Mouse (Mus musculus): Measurements from ENCODE around the gene Thsd7a.
A peak's percentile ranks its signal among the peaks of the same experiment; 100 is the strongest.

Gene Thsd7a

DNA sequence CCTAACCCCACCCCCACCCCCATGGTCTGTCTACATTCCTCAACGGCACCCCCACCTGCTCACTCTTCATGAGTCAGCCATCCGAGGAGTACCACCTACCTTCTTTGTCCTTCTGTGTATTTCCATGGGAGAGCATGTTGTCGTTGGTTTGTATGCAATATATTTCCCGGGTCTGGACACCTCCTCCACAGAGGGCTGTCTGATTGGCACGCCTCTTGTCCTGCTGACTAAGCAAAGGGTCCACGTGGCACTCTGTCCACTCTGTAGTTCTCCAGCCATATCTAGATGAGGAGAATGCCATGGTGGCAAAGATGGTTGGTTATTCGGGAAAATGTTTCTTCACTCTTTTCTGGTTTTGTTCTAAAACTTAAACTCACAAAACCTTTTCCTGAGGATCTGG, 248.3 kb downstream of the Thsd7a start:
- no peak for DNase-seq (ENCODE audit: low spot score)

DNA sequence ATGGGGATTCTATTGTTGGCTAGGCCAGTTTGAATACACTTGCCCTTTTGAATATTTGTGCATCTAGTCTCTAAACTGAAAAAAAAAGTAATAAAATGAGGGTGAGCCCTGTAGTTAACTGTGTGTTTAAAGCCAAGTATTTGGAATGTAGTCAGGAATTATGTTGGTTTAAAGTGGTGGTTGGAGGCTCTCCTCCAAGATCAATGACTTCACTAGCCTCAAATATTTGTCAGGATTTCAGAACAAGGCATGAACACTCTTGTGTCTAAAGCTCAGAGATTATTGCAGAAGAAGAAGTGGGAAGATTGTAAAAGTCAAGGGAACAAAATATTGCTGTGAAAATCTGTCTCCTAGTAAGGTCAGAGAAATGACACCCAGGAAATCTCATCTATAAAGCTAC, 249.3 kb downstream of the Thsd7a start:
- DNase-seq (ENCODE audit: low spot score): no peak

DNA sequence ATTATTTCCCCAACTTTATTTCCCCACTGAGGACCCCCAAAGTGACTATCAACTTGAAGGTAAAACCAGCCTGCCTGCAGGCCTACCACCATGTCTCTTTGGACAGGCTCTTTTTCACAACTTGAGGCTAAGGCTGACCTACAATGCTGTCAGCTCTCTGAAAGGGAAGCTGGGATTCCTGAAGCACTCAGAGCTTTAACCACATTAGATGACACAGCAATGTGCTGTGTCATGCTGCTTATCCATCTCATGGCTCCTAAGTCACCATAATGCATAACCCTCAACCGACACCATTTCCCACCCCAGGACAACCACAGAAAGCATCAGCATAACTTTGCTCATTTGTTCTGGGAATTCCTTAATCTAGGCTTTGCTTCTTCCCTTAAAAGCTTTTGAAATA, 255.6 kb downstream of the Thsd7a start:
- no peak for DNase-seq (ENCODE audit: low spot score)

DNA sequence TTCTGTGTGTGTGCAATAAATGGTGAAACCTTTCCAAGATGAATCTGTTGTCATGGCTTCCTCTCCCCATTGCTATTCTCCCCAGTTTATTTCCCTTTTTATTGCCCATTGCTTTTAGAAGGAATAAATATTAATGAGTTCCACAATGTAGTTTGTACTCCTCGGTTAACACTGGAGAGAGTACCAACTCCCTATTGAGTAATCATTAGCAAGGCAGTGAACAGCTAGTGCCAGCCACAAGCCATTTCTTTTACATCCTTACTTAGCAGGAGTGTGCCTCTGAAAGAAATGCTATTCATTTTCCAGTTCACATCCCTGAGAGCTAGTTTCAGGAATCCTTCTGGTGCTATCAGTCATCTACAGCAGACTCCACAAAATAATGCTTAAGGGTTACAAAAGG, 260.3 kb downstream of the Thsd7a start:
- no peak for DNase-seq (ENCODE audit: low spot score)

DNA sequence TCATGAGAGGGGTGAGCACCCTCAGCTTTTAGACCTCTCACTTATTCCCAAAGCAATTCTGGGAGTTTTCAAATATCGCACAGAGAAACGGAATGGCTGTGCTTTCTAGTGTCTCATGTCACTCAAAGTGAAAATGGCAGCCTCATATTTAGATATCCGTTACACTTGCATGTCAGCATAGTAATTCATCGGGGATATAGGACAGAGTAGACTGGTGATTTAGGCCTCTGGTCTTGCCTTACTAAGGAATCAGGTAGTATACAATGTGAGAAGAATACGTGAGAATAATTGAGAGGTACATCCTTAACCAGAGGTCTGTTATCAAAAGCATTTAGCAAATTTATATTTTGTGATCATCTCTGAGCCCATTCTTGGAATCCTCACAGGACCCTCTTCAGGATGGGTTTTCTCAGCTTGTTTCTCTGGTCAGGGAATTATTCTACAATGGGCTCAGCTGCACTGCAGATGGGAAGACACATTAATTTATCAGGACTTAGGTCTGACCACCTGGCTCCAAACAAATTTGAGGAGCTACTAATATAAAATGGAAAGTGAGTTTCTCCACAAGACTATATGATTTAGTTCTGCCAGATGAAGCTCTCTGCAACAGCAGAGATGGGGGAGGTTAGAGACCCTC, 267.6 kb downstream of the Thsd7a start:
- no peak for DNase-seq (ENCODE audit: low spot score)

DNA sequence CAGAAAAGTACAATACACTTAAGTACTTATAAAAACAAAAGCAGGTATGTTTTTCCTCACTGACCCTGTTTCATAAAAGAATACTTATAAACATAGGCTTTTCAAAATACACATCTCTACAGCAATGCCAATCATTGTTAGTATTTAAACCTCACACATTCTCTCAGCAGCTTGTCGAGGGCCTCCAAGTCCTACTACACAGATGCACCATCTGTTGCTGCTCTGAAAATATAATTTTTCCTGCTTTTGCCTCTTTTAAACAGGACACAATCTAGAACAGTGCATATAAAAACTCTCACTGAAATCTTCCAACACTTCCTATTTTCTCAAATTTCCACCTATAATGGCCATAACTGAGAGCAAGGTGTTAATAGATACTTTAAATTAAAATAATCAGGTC, 270.9 kb downstream of the Thsd7a start:
- DNase-seq (ENCODE audit: low spot score): no peak

DNA sequence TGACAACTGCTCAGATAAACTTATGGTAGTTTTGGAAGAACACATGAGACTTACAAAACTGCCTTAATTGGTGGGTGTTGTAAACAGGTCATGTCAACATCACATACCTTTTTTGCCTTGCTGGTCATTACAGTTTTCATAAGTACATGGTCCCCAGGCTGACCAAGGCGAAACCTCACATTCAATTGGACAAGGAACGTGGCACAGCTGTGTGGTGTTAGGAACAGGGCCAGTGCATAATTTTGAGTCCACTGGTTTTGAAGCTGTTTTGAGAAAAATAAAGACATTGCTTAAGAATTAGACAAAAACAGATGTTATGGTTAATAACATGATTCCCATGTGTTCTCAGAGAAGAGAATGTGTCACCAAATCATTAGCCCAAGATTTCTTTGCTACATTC, 278.3 kb downstream of the Thsd7a start:
- no peak for DNase-seq (ENCODE audit: low spot score)

DNA sequence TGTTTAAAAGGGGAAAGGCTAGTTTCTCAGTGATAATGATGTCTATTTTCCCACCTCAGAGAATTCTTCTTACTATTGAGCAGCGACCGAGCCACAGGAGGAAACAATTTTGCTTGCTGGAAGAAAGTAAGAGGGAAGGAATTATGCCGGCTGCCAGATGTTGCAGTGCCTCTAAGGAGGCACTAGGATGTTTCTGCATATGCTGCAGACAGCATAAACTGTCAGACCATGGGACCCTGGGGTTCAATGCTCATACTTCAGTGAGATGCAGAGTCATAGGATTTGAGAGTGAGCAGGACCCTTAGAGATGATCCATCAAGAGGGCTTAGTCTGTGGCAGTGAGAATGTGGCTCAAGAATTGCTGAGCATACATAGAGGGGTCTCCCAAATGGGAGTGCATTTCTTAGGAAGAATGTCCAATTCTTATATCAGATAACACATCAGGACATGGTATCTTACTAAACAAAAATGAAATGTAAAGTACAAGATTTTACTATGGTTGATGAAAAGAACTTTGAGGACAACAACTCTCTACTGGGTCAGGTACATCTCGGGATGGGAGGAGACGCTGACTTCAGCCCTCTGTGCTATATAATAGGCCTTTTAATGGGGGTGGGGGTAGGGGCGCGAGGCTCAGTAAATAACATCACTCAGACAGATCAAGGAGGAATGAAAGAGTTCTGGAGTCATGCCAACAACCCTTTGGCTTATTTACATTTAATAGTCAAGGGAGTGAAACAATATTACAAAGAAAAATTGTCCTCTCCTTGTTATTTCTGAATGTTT, 281.7 kb downstream of the Thsd7a start:
- no peak for DNase-seq (ENCODE audit: low spot score)

DNA sequence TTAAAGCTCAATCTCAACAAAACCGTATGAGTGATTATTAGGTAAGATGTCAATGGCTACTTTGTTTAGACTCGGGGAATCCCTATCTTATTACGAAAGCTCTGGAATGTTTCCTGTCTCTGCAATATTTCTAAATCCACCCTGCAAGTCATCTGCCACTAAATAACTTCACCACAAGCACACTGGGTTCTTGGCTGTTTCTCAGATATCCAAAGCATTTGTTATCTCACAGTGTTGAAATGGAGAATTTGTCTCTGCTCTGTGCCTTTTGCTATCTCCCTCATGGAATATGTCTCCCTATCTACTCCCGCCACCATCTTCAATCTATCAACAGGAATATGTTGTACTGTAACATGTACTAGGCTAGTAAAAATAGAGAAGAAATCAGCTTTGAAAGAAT, 290.4 kb downstream of the Thsd7a start:
- DNase-seq (ENCODE audit: low spot score): no peak

DNA sequence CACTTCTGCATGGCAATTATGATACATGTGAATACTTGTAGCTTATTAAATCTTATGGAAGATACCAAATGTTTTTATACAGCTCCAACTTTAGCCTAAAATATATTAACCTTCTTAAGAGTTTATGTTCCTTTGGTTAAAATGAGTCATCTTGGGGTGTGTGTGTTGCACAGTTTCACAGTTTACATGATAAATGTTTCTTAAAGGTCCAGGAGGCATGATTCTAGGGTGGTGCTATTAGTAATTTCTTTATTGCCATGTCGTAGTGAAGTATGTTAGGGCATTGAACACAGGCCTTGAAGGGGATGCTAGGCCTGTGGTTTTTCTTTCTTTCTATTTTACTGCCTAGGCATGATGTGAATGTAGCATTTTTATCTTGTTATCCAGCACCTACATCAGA, 291.8 kb downstream of the Thsd7a start:
- no peak for DNase-seq (ENCODE audit: low spot score)

DNA sequence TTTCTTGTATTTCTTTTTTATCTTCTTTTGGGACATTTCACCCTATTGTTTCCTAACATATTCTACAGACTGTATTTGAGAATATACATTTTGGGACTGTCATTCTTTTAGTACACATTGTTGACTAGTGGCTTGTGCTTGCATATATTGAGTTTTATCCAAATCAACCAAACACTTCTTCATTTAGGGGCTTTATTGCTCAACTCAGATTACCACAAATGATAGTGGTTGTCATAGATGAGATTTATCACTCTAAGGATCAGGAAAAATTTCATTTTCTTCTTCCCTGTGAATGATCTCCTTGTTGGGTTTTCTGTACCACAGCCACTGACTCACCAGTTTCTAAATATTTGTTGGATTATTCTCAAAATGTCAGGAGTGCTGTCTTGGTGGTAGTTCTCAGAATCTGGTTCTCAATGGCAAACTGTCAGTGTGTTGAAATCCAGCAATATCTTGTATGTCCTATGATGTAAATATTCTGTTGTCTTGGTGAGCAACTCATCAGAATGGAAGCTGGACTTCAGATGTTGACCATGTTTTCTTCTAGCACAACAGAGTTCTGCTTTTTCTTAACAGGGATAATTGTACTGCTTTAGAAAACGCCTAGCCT, 294.2 kb downstream of the Thsd7a start:
- no peak for DNase-seq (ENCODE audit: low spot score)

DNA sequence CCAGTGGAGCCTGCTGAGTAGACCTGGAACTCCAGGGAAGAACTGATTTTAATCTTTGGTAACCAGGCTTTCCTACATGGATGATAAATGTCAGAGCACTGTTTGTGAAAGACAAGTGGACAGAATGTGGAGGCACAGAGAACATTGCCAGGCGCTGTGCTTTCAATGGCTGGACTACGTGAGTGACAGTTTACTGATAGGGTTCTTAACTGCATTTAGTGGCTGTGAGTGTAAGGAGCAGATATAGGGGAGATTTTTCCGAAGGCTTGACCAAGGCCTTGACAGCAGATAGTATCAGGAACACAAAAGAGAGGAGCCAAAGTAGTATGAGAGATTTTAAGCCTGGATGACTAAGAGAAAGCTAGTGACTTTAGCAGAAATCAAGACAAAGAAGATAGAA, 295.1 kb downstream of the Thsd7a start:
- no peak for DNase-seq (ENCODE audit: low spot score)

DNA sequence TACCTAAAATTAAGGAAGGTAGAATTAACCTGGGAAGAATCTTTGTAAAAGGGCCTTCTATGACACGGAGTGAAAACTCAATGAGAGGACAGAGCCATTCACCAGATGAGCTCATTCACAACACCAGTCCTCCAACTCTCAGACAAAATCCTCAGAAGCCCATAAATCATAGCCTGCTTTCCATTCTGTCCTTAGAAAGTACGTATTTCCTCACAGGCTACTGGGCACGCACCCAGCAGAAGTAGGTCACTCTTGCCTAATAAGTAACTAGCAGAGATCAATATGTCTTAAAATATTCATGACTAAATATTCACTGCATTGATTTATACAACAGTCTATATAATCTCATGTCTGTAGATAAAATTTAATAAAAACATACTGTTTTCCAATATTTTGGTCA, 300.4 kb downstream of the Thsd7a start:
- DNase-seq (ENCODE audit: low spot score): peak; percentile 15

DNA sequence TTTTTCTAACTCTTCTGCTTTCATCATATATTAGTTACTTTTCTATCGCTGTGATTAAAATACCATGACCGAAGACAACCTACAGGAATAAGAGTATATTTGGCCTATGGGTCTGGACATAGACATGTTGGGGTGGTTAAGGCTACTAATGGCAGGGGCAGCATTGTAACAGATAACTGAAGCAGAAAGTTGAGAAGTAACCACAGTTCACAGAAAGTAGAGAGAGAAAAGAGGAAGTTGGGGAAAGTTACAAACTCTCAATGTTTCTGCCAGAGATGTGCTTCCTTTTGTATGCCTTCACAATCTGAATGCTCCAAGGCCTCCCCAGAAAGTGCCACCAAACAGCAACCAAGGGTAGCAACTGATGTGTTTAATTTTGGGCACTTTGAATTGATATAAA, 303.7 kb downstream of the Thsd7a start:
- DNase-seq (ENCODE audit: low spot score): no peak

DNA sequence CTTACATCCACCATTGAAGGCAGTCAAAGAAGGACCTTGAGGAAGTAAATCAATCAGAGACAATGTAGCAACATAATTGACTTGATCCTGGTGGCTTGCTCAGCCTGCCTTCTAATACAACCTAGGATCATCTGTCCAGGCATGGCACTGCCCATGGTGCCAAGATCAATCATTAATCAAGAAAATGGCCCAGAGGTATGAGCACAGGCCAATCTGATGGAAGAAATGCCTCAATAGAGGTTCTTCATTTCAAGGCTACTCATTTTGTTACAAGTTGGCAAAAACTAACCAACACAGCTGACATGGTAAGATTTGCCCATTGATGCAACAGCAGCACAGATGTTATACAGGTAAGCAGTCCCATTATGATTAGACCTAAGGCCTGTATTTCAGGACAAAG, 309.6 kb downstream of the Thsd7a start:
- no peak for DNase-seq (ENCODE audit: low spot score)

DNA sequence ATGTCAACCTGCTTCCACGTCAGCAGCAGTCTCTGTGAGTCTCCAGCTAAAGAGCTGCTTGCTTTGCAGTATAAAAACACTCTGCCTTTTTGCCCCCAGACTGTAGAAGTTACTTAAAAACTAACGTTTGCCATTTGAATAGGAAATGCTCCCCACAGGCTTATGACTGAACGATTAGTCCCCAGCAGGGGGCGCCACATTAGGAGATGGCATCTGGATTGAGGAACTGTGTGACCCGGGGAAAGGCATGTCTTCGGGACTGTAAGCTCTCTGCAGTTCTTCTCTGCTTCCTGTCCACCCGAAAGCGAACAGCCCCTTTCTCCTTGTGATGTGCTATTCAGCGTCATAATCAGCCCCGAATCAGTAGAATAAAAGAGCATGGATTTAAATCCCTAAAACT, 330.1 kb downstream of the Thsd7a start:
- DNase-seq (ENCODE audit: low spot score): no peak

DNA sequence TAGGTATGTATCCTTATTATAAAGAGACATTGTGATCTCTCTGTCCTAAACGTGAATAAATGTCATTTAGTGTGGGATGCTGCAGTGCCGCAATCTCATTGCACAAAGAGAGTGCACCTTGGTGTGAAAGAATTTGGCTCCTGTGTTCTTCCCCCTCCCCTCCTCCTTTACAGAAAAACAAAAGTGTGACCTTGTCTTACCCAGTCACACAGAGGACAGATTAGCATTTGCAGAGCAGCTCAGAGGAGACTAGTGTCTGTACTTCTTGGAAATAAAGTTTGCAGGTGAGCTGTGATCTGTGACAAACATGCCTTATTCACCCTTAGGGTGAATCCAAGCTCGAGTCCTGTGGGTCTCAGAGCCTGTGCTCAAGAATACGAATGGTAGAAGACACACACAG, 332.2 kb downstream of the Thsd7a start:
- DNase-seq (ENCODE audit: low spot score): no peak

DNA sequence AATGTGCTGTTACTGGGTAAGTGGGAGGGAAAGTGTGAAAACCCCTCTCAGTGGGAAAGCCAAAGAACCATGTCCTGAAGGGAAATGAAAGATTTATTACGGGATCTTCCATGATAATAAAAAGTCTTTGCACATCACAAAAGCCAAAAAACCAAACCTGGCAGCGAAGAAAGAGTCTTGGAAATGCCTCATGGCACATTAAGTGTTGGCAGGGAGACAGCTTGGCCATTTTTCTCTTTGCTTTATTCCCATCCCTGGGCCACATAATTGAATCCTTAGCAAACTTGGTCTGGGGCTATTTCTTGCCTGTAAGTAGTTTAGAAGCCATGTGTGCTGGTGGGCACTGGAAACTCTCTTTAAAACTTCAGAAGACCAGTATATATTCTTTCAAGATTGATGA, 344.8 kb downstream of the Thsd7a start:
- DNase-seq (ENCODE audit: low spot score): no peak

DNA sequence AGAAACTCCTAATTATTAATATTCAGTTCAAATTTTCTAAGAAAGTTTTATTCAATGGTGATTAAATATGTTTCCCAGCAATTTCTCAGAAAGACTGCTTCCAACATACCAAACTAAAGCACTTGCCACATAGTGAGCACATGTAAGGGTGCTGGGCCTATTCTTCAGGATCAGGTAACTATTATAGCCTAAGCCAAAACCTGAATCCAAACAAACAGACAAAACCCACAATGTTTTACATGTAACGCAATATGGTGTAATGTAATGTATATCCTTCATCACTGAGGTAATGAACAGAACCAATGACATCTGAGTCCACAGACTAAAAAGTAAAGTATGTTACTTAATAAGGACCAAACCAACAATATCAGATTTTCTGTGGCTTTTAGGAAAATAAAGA, 346.2 kb downstream of the Thsd7a start:
- DNase-seq (ENCODE audit: low spot score): no peak

DNA sequence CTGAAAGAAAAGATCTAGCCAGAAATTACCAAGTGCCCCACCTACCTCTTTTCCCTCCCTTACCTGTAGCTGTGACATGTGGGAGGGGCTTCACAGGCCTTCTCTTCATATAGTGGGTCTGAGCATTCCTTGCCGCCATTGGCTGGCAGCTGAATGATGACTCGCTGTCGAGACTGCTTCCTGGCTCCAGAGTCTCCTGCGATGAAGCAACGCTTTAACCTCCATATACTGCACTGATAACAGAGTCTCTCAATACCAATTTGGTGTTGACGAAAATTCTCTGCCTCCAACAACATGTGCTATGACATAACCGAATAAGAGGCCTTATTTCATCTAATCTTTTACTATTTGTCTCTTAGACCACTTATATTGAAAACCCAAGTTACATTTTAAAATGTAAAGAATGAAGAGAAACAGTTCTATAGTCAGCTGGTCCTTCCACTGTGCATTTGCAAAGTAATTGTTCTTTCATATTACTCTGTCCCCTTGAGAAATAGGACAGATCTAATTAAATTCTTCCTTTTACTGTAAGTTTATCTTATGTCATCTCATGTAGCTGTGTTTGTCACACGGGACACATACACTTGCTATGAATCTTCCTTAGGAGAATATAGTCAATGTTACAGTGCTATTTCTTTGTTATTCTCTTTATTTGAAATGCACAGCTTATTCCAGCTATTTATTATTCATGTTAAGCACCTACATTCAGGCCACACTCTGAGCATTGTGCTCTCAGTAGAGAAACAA, 351.3 kb downstream of the Thsd7a start:
- no peak for DNase-seq (ENCODE audit: low spot score)

DNA sequence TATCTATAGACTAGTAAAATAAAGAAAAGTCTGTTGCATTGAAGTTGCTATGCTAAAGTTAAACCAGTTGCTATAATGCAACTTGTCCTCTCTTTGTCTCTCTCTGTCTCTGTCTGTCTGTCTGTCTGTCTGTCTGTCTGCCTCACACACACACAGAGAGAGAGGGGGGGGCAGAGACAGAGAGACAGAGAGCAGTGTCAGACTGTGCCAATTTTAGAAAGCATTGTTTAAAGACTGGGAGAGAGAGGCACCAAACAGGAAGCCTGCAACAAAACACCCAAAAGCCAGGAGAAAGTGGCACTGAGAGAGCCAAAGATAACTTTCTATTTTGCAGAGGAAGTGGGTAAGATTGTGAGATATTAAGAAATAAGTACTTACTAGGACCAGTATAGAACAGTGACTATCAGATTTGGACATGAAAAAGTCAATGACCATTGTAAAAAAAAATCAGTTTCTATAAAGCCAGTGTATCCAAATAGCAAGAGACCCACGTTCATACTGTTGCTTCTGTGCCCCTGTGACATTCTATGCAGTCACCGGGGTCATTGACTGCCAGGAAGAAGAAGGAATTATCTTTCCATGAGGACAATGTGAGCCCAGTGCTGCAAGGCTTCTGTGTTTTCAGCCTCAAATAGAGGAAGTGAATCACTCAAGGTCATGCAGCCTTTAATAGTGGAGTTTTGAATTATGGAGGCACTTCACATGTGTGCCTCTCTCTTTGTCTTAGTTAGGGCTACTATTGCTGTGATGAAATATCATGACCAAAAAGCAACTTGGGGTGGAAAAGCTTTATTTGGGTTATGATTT, 355.4 kb downstream of the Thsd7a start:
- no peak for DNase-seq (ENCODE audit: low spot score)

DNA sequence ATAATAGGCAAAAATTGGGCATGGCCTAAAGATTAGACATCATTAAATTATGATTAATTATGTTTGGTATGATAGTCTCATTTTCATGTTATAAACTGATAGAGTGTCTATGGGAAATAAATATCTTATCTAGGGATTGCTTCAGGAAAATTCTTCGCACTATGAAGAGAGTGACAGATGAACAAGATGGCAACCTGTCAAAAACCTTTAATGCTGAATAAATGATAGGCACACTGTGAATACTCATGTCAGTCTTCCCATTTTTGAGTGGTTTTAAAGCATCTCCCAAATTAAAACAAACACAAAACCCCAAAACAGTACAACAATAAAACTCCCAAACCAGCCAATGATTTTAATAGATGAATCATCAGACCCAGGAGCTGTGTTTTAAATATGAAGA, 362.5 kb downstream of the Thsd7a start:
- no peak for DNase-seq (ENCODE audit: low spot score)

Measured in urinary bladder, postnatal 14 days (tissue).